Mouse (Mus musculus): ENCODE measurements around the gene Vmn2r51. TPM values are rescaled to one million over a fixed set of nuclear protein-coding genes. Genes with fewer than 3 reads are reported as not detected.
"Not testable (repeated sequence)": the region's sequence is repeated elsewhere in the genome, so short reads cannot be mapped to it uniquely, and the experiment has no call there.

Vmn2r51 gene
- polyA plus RNA-seq (2015; fragmentation: Nextera tagmentation; extraction: Ambion mirVana): not detected in 2 replicates

DNA sequence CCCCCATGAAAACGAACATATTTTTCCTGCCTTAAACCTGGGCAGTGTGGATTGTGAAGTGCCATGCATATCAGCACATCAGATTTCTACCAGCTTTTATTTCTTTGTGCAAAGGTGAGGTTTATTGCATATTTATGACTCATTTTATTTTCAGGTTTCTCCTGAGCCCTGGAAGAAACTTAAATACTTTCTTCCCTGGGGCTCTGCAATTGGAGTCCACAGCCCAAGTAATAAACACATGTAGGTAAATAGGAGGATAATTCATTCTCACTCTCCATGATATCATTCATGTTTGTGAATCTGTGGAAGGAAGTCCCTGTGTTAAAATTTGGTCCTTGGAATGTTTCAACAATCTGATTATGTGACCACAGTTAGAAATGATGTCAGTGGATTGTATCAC is at the start of gene Vmn2r51:
Gene Vmn2r51 (minus strand): TSS at position 101 of the 400 bp plus-strand sequence.
- not testable (repeated sequence) for ATAC-seq

DNA sequence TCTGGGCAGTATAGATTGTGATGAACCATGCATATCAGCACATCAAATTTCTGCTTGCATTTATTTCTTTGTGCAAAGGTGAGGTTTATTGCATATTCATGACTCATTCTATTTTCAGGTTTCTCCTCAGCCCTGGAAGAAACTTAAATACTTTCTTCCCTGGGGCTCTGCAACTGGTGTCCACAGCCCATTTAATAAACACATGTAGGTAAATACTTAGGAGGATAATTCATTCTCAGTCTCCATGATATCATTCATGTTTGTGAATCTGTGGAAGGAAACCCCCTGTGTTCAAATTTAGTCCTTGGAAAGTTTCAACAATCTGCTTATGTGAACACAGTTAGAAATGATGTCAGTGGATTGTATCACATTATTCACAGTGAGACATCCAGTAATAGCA is 52.3 kb downstream of the Vmn2r51 start, which contains the start of gene Vmn2r50:
Gene Vmn2r50 (minus strand): TSS at position 101 of the 400 bp plus-strand sequence.
- not testable (repeated sequence) for H3K9me3 ChIP-seq (ENCODE audit: control insufficient read depth, low read length); H3K27ac ChIP-seq (ENCODE audit: low read length); H3K36me3 ChIP-seq (ENCODE audit: control insufficient read depth, insufficient read depth, low read length); H3K4me2 ChIP-seq (ENCODE audit: low read depth, low read length); ATAC-seq; H3K4me1 ChIP-seq (ENCODE audit: control insufficient read depth, insufficient read depth, low read length); H3K9ac ChIP-seq (ENCODE audit: low read depth, low read length); H3K27me3 ChIP-seq (replicated peaks; ENCODE audit: control insufficient read depth, insufficient read depth, low read length); H3K4me3 ChIP-seq (ENCODE audit: low read length)

More for the DNA sequence above, at the start of gene Vmn2r51:
- H3K4me2 ChIP-seq (ENCODE audit: low read depth, low read length); H3K27me3 ChIP-seq (replicated peaks; ENCODE audit: control insufficient read depth, insufficient read depth, low read length); H3K27ac ChIP-seq (ENCODE audit: low read length); H3K9ac ChIP-seq (ENCODE audit: low read depth, low read length); H3K9me3 ChIP-seq (ENCODE audit: control insufficient read depth, low read length); H3K4me1 ChIP-seq (ENCODE audit: control insufficient read depth, insufficient read depth, low read length); H3K36me3 ChIP-seq (ENCODE audit: control insufficient read depth, insufficient read depth, low read length); H3K4me3 ChIP-seq (ENCODE audit: low read length): not testable (repeated sequence)
- 42% methylated on average over 1 of the region's 1 CpGs for WGBS

Other genes with a start within 250 kb of the Vmn2r51 start
- gene Vmn2r48, start 152.2 kb downstream of the Vmn2r51 start, polyA plus RNA-seq (2015; fragmentation: Nextera tagmentation; extraction: Ambion mirVana): not detected in 2 replicates
- not detected in 2 replicates for gene Vmn2r49, start 113.5 kb downstream of the Vmn2r51 start, polyA plus RNA-seq (2015; fragmentation: Nextera tagmentation; extraction: Ambion mirVana)
- gene Vmn2r50, start 52.4 kb downstream of the Vmn2r51 start, polyA plus RNA-seq (2015; fragmentation: Nextera tagmentation; extraction: Ambion mirVana): not detected in 2 replicates
- not detected in 2 replicates for gene Vmn2r52, start 70.8 kb upstream of the Vmn2r51 start, polyA plus RNA-seq (2015; fragmentation: Nextera tagmentation; extraction: Ambion mirVana)
- not detected in 2 replicates for gene Vmn1r66, start 172.3 kb upstream of the Vmn2r51 start, polyA plus RNA-seq (2015; fragmentation: Nextera tagmentation; extraction: Ambion mirVana)

All from intestine, embryonic 16.5 days (tissue).